Mouse (Mus musculus) right cerebral cortex, postnatal 10 days (tissue): ENCODE results near the gene Iars.
A peak's percentile ranks its signal among the peaks of the same experiment; 100 is the strongest.

Experiments used
- DNase-seq, 2 experiments: peaks; one replicate each; pipeline ENCODE4 v3.0.0; 2021; ENCODE audit warnings: low spot score in 2 of 2

Iars gene

DNA sequence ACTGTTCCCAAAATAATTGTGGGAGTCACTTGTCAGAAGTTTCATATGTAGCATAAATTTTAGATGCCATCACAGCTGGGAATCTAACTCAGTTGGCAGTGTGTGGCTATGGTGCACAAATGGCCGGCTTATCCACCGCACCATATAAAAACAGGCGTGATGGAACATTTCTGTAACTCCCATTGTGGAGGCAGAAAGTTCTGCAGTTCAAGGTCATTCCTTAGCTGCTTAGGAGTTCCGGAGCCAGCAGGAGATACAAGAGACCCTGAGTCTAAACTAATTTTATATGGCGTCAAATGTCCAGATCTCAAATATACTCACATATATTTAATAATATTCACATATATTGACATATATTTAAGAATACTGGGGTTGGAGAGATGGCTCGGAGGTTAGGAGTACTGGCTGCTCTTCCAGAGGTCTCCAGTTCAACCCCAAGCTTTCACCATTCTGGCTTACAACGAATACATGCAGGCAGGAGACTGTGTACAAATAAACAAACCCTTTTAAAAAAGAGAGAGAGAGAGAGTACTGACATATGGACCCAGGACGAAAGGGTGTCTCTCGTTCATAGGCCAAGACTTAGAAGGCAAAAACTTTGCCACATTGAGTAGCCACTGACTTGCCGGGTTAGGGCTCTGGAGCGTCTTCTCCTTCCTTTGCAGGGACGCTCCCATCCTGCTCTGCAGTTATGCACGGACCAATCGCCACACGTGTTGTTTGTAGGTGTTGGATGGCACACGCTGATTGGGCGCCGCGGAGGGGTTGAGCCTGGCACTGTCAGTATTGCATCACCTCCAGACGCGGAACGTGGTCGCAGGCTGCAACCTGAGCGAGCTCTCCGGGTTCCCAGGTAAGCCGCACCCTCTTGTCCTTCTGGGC, at the start of gene Iars:
Gene Iars (plus strand): TSS at position 750 of the 882 bp plus-strand sequence.
- DNase-seq, result peak; percentile 99 to 100

DNA sequence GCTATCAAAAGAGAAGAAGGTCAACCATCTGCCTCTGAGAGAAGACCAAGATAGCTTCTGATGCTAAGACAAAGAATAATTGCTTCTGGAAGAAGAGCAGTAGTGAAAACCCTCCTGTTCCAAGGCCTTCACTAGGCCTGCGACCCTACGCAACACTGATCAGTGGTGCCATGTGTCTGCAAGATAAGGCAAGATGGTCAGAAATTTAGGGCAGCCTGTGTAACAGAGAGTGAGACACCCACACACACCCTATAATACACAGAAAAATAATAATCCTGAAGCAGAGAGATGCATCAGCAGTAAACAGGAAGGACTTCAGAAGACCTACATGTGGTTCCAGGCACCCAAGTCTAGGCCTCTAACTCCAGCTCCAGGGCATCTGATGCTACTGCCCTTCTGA, 41.9 kb upstream of the Iars start:
- DNase-seq, result no peak

DNA sequence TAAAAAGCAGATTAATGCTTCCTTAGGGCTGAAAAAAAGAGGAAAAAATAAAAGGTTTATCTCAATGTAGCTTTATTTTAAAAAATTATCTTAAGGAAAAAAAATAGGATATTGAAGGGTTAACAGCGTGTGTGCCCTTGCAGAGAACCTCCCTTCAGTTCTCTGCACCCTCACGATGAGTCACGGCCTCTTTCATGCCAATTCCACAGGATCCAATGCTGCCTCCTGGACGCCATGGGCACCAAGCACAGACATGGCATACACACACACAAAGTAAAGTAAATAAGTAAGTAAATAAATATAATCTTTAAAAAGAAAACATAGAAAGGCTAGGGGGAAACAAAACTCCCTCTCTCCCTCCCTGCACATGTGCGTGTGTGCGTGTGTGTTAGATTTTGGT, 39.2 kb upstream of the Iars start:
- DNase-seq, result no peak

DNA sequence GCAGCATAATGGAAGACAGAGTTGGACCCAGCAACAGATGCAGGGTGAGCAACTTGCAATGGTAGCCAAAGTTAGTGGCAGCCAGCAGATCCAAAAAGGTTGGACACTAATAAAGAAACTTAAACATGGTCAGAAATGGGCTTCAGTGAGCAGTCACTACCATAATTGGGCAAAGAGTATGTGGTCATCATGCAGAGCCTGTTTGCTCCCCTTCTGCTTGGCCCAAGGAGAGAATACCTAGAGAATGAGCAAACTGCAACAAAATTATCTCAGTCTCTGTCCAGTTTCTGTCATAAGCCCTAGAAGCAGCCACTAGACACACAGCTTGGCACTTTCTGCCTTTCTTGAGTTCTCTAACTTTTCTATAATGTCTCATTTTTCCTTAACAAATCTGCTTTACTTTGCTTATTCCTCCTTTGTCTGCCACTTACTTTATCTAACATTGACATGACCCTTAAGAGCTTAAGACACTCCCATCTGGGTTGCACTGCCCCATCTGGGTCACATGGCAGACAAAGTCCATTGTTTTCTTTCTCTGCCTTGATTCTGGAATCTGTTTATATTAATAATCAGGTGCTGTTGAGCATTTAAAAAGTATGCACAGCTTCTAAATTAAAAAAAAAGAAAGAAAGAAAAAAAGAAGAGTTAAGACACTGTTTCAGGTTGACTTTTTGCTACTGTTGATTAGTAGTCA, 38.1 kb upstream of the Iars start:
- DNase-seq, result no peak

DNA sequence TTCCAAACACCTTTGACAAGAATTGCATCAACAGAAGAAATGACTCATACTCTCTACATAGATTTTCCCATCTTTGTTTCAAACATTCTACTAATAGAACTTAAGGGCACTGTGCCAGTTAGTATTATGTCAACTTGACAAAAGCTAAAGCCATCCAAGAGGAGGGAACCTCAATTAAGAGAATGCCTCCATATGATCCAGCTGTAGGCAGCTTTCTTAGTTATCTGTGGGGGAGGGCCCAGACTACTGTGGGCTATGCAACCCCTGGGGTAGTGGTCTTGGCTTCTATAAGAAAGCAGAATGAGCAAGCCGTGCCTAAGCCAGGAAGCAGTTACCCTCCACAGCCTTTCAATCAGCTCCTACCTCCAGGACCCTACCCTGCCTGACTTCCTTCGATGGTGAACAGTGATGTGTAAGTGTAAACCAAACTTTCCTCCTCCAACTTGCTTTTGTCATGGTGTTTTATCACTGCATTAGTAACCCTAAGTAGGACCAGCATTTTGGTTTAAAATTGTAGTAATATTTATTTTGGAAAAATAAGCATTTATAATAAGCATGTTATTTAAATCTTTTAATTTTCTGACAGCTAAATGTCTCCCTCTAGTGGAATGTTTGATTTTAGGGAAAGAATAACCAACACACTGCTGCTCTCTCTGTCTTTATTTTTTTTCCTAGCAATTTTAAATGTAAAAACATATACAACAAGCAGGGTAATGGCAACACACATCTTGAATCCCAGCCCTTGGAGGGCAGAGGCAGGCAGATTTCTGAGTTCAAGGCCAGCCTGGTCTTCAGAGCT, 37.0 kb upstream of the Iars start:
- no peak for DNase-seq

DNA sequence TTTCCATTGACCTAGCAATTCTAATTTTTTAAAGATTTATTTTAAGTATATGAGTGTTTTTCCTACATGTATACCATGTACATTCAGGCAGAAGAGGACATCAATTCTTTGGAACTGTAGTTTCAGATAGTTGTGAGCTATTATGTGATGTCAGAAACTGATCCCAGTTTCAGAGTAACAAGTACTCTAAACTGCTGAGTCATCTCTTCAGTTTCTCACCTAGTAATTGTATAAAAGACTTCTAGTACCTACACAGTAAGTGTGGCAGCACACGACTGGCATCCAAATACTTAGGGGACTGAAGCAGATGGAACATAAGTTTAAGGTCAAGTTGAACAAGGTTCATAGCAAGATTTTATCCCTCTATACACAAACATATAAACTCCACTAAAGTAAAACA, 35.9 kb upstream of the Iars start:
- DNase-seq, result no peak

DNA sequence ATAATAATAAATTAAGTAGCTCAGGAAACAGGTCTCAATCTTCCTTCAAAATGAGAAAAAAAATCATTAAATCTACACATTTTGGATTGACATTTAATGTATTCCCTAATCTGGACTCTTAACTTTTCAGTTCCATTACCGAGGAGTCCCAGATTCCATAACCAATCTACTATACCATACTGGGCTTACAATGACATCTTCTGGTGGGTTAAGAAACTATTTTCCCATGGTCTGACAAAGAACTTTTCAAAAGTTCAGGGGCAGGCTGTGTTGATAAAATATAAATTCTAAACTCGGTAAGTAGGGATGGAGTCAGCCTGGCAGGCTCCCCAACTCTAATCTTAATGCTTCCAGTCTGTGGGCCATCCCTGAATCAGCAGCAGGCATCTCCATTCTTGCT, 30.8 kb upstream of the Iars start:
- DNase-seq, result no peak

DNA sequence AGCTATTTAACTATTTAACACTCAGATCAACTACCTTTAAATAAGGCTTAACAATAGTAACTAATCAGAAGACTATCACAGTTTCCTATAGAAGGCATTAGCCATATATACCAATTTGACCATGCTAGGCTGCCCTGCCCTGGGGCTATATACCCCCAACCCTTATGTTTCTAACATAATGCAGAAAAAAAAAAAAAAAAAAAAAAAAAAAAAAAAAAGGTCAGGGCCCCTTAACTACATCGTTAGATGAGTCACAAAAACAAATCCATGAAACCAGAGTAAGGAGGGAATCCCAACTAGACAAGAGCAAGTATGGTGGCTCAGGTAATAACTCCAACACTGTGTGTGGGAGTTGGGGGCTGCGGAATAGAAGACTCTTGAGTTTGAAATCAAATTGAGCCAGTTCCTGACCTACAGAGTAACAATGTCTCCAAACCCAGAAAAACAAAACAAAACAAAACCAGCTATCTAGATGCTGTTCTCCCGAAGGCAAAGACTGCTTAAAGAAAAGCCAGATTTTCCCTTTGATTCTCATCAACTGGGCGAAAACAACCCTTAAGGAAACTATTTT, 30.0 kb upstream of the Iars start:
- DNase-seq, result no peak

DNA sequence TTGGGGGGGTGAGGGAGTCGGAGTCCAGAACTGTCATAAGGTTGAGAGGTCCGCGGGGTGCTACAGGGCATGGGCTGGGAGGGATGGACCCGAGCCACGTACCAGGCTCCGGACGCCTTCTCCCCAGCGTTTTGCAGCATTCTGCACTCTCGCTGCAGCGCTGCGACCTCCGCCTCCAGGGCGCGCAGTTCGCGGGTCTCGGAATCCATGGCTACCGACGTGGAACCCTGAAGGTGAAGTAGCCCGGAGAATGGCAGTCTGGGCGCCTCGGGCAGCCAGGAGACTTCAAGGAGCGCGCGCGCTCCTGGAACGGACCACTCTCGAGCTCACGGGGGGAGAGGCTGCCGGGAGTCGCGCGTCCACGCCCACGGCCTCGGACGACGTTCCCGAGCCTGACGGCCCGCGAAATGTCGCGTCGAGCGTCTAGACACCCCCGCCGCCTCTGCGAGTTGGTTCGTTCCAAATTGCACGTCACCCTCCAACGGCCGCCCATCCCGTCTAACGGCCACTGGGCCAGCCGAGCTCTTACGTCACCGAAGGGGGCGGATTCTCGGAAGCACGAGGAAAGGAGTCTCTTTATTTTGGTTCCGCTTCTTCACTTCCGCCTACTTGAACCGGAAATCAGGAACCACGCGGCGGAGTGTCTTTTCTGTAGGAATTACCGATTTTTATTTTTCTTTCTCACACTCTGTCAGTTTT, 29.3 kb upstream of the Iars start, which contains the start of the genes Cenpp and Nol8:
Gene Cenpp (minus strand): TSS at position 305 of the 699 bp plus-strand sequence.
Gene Nol8 (plus strand): TSS at position 598 of the 699 bp plus-strand sequence.
- DNase-seq, result peak; percentile 99 to 100

DNA sequence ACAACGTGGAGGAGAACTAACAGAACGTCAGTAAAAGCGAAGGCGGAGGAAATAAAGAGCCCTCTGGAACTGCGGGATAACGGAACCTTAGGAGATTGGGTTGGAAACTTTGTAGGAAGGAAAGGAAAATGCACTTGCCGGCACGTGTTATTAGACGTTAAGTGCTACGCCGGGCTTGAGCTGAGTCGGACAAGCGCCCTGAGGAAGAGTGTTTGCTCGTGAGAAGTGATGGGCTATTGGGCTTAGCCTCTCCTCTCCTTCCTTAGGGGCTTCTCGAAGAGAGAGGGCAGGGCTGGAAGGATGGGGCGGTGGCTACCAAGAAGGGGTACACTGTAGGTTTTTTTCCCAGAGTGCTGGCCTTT, 28.7 kb upstream of the Iars start:
- DNase-seq, result peak in 1 of 2 experiments; percentile 67

DNA sequence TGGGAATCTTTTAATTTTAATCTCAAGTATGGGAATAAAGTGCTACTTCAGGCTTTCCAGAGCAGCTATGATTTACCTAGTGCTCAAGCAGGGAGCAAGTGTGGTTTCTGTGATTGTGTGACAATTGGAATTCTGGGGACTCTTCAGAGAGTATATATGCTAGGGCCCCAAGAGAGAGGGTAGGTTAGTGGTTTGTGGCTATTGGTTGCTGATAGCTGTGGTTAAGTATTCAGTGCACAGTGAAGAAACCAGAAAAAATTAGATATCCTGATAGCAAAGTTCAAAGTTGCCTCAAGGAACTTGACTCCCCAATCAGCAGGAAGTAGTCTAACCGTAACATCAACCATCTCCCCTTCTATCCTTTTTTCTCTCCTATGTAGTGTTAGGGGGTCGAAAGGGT, 4.1 kb upstream of the Iars start:
- DNase-seq, result no peak

DNA sequence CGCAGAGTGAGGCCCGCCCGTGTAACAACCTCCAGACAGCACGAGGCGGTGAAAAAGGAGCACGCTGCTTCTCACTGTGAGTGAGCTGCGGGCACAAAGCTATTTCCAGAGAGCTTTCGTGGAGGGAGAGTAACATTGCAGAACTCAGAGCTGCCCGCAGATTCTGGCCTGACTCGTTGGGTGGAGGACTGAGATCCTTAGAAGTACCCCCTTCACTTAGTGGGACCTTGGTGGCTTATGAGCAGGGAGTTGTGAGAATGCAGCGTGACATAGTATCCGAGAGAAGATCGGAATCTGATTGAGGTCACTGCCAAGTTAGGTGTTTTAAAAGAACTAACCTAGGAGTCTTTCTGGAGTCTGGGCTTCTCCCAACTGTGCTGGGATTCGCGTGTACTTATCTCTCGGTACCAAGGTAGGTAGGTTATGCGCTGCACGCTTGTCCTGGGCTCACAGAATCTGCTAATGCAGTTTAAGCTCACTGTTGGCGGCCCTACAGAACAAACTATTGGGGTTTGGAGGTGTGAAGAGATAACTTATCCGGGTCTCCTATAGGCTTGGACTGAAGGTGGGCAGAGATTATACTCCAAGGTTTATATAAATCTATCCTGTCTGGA, 440 bp downstream of the Iars start:
- peak in 1 of 2 experiments; percentile 34 for DNase-seq

DNA sequence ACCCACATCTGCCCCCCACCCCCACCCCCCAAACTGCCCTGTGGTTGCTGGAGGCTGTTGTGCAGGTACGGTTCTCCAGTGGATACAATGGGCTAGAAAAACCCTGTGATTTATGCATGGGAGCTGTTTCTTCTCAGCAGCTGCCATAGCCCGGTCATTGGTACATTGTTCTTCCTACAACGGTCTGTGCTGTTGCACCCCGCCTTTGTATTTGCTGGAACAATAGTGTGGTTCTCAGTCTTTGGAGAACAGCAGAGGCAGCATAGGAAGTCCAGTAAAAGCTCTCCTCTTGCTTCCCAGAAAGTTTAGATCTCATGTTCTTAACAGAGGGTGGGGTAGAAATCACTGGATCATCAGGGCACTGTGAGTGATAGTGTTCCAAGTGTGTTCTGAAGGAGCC, 2.4 kb downstream of the Iars start:
- no peak for DNase-seq

DNA sequence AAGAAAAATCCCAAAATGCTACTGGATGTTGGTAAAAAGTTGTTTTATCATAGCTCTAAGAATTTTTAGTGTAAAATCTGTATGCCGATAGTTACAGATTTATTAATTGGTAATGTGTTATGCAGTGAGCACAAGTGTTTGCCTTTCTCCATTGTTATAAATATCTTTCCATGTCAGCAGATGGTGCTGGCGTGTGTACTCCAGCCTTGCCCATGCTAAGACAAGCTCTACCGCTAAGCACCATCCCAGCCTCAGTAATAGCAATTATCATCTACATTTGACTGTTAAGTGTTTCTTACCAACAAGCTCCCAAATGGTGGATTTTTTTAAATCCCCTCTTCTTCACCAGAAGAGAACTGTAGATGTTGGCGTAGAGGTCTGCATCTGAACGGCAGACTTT, 9.2 kb downstream of the Iars start:
- DNase-seq, result no peak

DNA sequence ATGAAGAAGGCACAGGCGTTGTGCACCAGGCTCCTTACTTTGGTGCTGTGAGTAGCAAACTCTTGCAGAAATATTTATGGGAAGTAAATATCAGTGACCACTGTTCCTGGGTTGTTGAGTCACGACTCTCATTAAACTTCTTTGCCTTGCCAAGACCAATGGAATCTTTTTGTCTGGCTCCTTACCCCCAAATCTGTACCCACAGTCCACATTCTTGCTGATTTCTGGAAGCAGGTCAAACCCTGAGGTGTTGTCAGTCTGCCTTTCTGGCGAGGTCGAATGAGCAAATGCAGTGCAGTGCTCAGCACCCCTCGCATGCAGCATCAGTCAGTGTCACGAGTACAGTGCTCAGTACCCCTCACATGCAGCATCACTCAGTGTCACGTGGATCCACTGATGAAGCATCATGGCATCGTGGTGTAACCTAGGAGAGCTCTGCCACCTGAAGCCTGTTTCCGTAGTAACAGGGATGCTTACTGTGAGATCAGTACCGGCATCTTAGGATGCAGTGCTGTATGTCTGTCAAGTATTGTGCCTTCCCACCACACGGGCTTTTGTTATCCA, 21.4 kb downstream of the Iars start:
- DNase-seq, result no peak

DNA sequence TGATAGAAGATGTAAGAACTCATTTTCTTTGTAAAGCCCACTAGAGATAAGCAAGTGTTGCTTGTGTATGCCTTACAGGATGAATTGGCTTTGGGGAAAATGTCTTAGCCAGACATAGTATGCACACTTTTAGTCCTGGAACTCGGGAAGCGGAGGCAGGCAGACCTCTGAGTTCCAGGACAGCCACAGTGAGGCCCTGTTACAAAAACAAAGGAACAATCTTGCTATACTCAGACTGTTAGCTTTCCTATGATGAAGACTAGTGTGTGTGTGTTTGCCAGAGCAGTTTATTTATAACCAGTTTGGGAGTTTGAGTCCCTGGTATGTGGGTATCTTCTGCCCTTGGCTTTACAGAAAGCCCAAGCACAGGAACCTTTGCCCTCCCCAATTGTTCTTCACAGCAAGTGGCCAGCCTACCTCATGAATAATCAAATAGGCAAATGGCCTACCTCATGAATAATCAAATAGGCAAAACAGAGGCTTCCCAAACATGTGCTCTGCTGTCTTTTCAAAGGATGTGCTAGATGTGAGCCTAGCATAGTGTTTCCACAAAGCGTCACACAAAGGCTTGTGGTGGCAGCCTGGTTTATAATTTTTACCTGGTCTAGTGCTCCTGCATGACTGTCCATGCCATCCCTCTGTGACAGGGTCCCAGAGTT, 24.3 kb downstream of the Iars start:
- DNase-seq, result no peak

DNA sequence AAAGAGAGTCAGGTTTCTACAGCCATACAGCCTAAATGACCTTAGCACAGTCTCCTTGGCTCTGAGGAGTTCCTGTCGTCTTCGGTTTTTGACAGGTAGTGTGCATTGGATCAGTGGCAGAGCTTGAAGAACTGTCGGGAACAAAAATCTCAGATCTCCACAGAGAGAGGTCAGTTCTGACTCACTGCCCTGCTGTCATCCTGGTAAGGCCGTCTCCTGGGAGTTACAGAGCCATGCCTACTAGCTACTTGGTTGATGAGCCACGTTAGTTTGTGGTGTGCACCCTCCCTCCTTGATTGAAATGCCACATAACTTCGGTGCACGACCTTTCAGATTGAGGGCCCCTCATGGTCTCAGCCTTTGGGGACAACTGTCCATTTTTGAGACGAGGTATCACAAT, 26.4 kb downstream of the Iars start:
- no peak for DNase-seq

DNA sequence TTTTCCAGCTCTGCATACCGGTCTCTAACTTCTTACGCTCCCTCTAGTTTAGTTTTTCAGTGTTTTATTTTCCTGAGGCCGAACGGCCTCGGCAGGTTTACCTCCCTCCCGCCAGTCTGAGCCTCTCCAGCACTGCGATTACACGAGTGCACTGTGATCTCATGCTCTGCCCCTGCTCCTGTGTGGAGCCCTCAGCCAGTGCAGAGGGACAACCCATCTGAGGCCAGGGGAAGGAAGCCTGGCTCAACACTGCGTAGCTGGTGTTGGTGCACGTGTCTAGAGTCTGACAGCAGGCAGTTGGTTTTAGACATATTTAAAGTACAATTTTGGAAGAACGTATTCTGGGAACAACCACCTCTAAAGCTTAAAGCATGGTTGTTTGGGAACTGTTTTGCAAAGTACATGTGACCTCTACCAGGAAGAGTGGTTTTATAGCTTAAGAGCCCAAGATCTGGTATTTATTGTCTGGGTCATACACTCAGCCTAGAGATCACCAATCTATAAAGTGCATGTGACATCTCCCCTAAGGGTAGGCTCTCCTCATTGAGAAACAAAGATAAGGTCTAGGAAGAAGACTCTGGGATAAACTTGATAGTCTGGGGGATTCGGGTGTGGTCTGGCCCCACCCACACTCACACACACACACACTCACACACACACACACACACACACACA, 30.3 kb downstream of the Iars start:
- DNase-seq, result no peak

DNA sequence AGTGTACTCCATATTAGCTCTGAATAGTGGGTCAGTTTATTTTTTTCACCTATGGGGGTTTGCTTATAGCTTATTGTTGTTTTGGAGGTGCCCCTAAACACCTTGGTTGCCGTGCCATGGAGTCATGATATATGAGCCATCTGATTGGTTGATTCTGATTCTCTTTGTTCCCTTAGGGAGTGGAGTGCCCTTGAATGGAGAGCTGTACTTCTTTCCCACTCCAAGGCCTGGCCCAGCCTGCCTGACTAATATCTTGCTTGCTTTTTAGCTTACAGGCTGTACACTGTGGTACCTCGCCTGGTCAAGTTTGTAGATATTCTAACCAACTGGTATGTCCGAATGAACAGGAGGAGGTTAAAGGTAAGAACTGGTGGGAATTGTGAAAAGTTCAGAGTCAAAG, 37.4 kb downstream of the Iars start:
- DNase-seq, result no peak
